In the genomic region with DNA sequence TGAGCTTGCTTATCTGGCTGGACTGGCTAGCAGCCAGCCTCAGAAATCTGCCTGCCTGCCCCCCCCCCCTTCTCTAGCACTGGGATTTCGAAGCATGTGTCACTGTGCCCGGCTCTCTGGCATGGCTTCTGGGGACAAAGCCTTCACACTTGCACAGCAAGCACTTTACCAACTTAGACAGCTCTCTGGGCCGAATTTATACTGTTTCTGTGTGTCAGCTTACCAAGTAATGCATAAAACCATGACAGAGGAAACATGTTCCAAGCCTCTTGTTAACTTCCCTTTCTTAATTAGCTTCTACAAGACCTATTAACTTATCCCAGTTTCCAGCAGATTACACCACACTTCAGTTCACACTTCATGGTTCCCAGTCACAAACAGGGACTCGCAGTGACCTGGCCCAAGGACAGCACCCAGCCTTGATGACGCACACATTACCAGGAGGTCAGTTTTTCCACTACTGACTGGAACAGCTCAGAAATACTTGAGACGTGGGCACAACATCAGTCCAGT, we compare ENCODE assay signal across 8 mouse cellular contexts.
A peak's percentile ranks its signal among the peaks of the same experiment; 100 is the strongest.
DNase-seq lines count a peak whose midpoint lies in the region; ATAC-seq and TF ChIP-seq lines count a peak whose summit lies in the region.

No protein-coding gene starts in this region.

- H3K27me3 ChIP-seq in kidney, embryonic 14.5 days (ENCODE audit: control insufficient read depth, insufficient read depth, low read length): no peaks in the 10 kb centered on the region
- no peaks in the 10 kb centered on the region for H3K27me3 ChIP-seq in lung, embryonic 15.5 days
- no peaks in the 10 kb centered on the region for H3K27me3 ChIP-seq in intestine, postnatal 0 days (replicated peaks; ENCODE audit: control insufficient read depth, insufficient read depth, low read length)

- no peak overlapping the region for H3K9ac ChIP-seq in kidney, embryonic 14.5 days (ENCODE audit: low read depth, low read length)
- H3K9ac ChIP-seq in lung, embryonic 15.5 days: no peak overlapping the region
- H3K9ac ChIP-seq in intestine, postnatal 0 days (ENCODE audit: low read depth, low read length): no peak overlapping the region

- H3K27ac ChIP-seq in kidney, embryonic 14.5 days (ENCODE audit: low read depth, low read length): no peak overlapping the region
- H3K27ac ChIP-seq in lung, embryonic 15.5 days: peak overlapping the region; percentile 44
- no peak overlapping the region for H3K27ac ChIP-seq in intestine, postnatal 0 days (ENCODE audit: low read depth, low read length)

- H3K4me2 ChIP-seq in kidney, embryonic 14.5 days (replicated peaks; ENCODE audit: low read depth, low read length): no peak overlapping the region
- H3K4me2 ChIP-seq in lung, embryonic 15.5 days: no peak overlapping the region
- no peak overlapping the region for H3K4me2 ChIP-seq in intestine, postnatal 0 days (replicated peaks; ENCODE audit: low read depth)

- TF ChIP-seq CTCF in intestine, postnatal 0 days (IDR thresholded peaks at IDR 0.05; ENCODE audit: low read depth): no peak

- DNase-seq in kidney, adult 9 months: peak; percentile 25
- peak; percentile 80 for DNase-seq in adrenal gland, postnatal 14 days
- DNase-seq in heart, adult 9 months (ENCODE audit: low spot score in 2 of 2): peak; percentile 73 to 80
- DNase-seq in B cell, adult 2 months: no peak
- no peak for DNase-seq in frontal cortex, postnatal 36 days (ENCODE audit: low spot score in 2 of 2)

- no peaks in the 10 kb centered on the region for H3K36me3 ChIP-seq in kidney, embryonic 14.5 days (ENCODE audit: control insufficient read depth, insufficient read depth, low read length)
- no peaks in the 10 kb centered on the region for H3K36me3 ChIP-seq in lung, embryonic 15.5 days
- H3K36me3 ChIP-seq in intestine, postnatal 0 days (ENCODE audit: control insufficient read depth, insufficient read depth): no peaks in the 10 kb centered on the region

- H3K4me3 ChIP-seq in kidney, embryonic 14.5 days (ENCODE audit: low read length): no peak overlapping the region
- H3K4me3 ChIP-seq in lung, embryonic 15.5 days: no peak overlapping the region
- no peak overlapping the region for H3K4me3 ChIP-seq in intestine, postnatal 0 days (ENCODE audit: low read depth, low read length)

- no peaks in the 10 kb centered on the region for H3K9me3 ChIP-seq in kidney, embryonic 14.5 days (ENCODE audit: control insufficient read depth, low read length)
- no peaks in the 10 kb centered on the region for H3K9me3 ChIP-seq in lung, embryonic 15.5 days
- no peaks in the 10 kb centered on the region for H3K9me3 ChIP-seq in intestine, postnatal 0 days (ENCODE audit: control insufficient read depth)

- ATAC-seq in kidney, embryonic 14.5 days (ENCODE audit: low FRiP score, low TSS enrichment): no peak
- peak; percentile 31; the same call in 1 of the 2 replicates for ATAC-seq in lung, embryonic 15.5 days (ENCODE audit: borderline replicate concordance, extremely low read depth, low FRiP score, low TSS enrichment)
- no peak for ATAC-seq in intestine, postnatal 0 days

- H3K4me1 ChIP-seq in kidney, embryonic 14.5 days (ENCODE audit: control insufficient read depth, insufficient read depth, low read length): no peaks in the 10 kb centered on the region
- H3K4me1 ChIP-seq in lung, embryonic 15.5 days: peaks cover 13% of the 10 kb centered on the region
- H3K4me1 ChIP-seq in intestine, postnatal 0 days (replicated peaks; ENCODE audit: control insufficient read depth, insufficient read depth, low read length): no peaks in the 10 kb centered on the region

- 61% methylated on average over 6 of the region's 6 CpGs for WGBS in kidney, embryonic 14.5 days
- 37% methylated on average over 6 of the region's 6 CpGs for WGBS in lung, embryonic 15.5 days
- WGBS in intestine, postnatal 0 days: 66% methylated on average over 6 of the region's 6 CpGs

Comparison
In these comparisons a context has a peak if more than half of its experiments do, and no peak if none do; other contexts are left out.
1. DNase-seq: peak in kidney, adult 9 months (single experiment), adrenal gland, postnatal 14 days (single experiment) and heart, adult 9 months (2 of 2); none in B cell, adult 2 months (0 of 2) and frontal cortex, postnatal 36 days (0 of 2).